Mouse (Mus musculus) fat pad, adult 2 months (tissue): ENCODE measurements at regions not wholly inside any gene's neighbourhood (a gene's known extent, or its start where the extent isn't known, plus 50 kb on each side); places are given as distances from the start of the nearest gene placed in this dataset.
A peak's percentile ranks its signal among the peaks of the same experiment; 100 is the strongest.

Experiments used
- DNase-seq: peaks from one replicate; pipeline ENCODE4 v3.0.0-alpha.2; 2011; ENCODE audit warnings: low read depth, low spot score; ENCODE audit errors: extremely low read depth

DNA sequence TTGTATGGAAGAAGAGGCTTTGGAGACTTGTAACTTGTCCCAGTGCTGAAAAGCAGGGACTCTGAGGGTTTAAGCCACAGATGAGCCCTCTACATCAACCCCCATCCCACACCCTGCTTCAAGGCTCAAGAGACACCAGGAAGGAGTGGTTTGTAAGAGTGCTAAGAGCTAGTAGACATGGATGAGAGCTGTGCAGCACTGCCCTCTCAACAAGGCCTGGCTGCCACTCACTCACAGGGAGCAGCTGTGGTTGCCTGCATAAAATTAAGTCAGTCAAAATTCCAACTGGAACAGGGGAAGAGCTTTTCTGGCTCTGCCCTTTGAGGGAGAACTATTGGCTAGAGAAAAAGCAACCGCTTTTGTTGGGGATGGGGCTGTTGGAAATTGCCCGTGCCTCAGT is 225.5 kb upstream of the Tbl1xr1 start:
- DNase-seq = no peak

DNA sequence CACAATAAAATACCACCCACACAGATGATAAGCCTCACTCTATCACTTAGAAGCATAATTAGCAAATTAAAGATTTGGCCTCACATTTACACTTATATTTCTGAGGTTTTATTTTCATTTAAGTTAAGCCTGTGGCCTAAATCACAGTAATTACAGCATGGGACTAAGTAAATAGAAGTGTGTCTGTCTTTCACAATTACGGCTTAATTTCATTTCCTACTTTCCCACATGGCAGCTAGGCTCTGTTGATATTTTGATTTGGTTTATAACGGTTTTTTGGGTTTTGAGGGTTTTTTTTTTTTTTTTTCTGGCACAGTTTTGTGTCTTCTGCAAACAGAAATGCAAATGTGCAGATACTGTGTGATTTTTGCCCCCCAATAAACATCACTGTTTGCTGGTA is 222.1 kb upstream of the Tbl1xr1 start:
- no peak for DNase-seq

GRCm38 (mm10) chr3:21859436-21859835 is 217.0 kb upstream of the Tbl1xr1 start:
- DNase-seq = no peak

GRCm38 (mm10) chr3:21860915-21861635 is 215.4 kb upstream of the Tbl1xr1 start:
- DNase-seq = no peak

DNA sequence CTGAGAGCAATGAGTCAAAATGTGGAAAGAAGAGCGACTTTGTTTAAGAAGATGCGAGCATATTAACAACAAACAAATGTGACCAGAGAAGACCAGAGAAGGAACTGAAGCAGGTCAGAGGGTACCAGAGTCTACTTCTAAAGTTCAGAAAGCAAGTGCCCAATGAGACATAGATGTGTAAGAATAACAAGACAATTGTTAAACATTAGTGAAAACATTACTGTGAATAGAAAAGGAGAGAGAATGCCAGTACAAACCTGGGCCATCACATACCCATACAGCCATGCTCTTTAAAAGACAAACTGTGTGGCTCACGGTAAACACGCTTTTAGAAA is 214.8 kb upstream of the Tbl1xr1 start:
- no peak for DNase-seq

DNA sequence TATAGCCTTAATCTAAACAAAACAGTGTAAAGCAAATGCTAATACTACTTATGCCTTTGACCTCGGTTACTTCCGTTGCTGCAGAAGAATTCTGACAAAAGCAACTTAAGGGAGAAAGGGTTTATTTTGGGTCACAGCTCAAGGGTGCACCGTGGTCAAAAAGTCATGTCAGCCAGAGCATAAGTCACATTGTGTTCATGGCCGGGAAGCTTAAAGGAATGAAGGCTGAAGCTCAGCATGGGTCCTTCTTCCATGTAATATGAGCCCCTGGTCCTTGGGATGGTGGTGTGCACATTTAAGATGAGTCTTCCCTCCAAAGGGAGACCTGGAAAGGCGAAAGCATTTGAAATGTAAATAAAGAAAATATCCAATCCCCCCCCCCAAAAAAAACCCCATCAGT is 212.1 kb upstream of the Tbl1xr1 start:
- no peak for DNase-seq

DNA sequence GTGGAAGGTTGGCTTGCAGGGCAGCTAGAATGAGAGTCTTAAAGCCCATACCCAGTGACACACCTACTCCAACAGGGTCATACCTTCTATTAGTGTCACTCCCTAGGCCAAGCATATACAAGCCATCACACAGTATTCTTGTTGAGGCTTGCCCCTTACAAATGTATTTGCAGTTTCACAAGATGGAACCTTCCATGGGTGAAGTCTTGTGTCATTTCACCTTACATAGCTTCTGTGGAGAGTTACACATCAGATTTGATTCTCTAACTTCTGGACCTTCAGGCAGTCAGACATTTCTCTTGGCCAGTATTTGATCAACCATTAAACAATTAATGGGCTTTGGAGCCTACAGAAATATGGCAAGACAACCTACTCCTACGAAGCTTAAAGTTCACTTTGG is 210.6 kb upstream of the Tbl1xr1 start:
- DNase-seq = peak; percentile 80

DNA sequence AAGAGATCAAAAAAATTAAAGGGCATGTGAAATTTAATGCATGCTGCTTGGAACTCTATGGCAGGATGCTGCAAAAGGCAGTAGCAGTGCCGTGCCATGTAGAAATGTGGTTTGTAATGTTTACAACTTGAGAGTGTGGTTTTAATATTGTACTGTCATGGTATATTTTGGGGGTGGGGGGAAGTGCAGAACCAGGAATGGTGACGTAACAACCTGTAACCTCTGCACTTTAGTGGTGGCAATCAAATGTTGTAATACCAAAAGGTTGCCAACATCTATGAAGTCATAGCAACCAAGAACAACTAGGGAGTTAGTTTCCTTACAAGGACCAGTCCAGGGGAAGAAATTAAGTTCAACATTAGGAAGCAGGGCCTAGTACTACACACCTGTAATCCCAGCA is 198.1 kb upstream of the Tbl1xr1 start:
- no peak for DNase-seq

DNA sequence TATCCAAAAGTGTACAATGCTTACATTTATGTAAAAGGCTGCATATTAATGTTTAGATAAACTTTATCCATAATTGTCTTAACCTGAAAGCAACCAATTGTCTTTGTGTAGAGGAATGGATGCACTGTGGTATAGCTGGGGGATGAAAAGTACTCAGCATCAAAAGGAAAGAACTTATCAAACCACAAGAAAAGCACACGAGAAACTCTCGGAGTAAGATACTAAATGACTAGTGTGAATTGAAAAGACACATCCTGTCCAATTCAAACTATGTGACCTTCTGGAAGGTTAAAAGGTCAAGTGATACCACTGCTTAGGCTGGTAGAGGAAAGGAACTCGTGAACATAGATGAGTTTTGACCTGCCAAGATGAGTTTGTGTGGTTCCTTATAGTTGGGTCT is 192.2 kb upstream of the Tbl1xr1 start:
- no peak for DNase-seq

- no peak for DNase-seq
These were observed 187.7 kb upstream of the Tbl1xr1 start for GRCm38 (mm10) chr3:21888710-21889109.

GRCm38 (mm10) chr3:21891819-21892480 is 184.5 kb upstream of the Tbl1xr1 start:
- DNase-seq = no peak

- DNase-seq = no peak
These were observed 183.5 kb upstream of the Tbl1xr1 start for GRCm38 (mm10) chr3:21892864-21893404.

GRCm38 (mm10) chr3:21895551-21895950 is 180.9 kb upstream of the Tbl1xr1 start:
- no peak for DNase-seq

- no peak for DNase-seq
These were observed 178.2 kb upstream of the Tbl1xr1 start for GRCm38 (mm10) chr3:21898241-21898640.

GRCm38 (mm10) chr3:21905384-21906073 is 170.9 kb upstream of the Tbl1xr1 start:
- no peak for DNase-seq

- DNase-seq = no peak
These were observed 167.6 kb upstream of the Tbl1xr1 start for GRCm38 (mm10) chr3:21908828-21909227.

DNA sequence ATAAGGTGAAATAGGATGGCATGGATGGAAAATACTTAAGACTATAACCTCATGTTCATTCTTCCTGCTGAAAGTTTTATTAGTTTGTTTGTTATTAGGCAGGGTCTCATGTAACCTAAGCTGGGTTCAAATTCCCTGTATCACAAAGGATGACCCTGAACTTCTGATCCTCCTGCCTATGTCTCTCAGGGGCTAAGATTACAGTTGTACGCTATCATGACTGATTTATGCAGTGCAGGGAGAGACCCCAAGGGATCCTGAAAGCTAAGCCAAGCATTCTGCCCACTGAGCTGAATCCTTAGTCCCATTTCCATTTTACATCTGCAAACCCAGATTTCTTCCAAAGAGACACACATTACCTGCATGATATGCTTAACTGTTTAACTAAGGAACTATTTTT is 166.4 kb upstream of the Tbl1xr1 start:
- DNase-seq = no peak

- no peak for DNase-seq
These were observed 165.4 kb upstream of the Tbl1xr1 start for GRCm38 (mm10) chr3:21911071-21911470.

DNA sequence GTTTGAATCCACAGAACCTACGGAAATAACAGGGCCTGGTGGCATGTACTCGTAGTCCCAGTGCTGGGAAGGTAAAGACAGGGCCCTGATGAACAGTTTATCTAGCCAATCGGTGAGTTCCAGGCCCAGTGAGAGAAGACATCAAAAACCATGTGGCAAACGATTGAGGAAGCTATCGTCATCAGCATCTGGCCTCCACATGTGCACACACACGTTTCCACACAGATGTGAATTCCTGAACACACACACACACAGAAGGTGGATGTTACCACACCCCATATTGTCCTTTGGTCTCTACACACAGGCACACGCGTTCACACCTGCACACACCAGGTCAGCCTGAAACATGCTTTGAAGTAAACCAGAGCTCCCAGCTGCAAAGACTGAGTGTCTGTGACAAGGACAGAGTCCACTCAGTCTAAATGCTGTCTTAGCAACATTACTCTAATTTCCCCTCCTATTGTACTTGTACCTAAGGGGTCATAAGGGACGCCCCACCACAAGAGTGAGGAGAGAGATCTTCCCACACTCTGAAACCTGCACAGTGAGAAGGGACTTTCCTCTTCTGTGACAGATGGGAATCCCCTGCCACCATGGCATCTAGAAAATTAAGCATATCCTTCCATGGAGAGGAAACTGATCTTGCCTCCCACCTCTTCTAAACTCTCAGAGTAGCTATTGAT is 159.1 kb upstream of the Tbl1xr1 start:
- DNase-seq = no peak

DNA sequence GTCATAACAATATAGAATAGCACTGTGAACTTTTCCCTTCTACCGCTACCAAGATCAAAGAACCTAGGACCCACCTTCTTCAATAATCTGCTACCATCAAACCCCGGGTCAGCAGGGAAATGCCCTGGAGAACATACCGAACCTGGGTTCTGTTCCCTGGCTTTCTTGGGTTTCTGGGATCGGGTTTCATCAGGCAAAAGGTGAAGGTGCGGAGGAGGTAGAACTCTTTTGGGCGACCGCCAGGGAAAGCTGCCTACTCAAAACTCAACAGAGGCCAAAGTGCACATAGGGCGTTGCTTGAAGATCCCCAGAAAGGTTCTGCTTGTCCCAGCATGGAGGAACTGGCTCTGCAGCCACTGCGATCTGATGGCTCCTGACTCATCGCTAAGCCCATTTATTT is 158.0 kb upstream of the Tbl1xr1 start:
- DNase-seq = peak; percentile 78

GRCm38 (mm10) chr3:21919931-21920330 is 156.5 kb upstream of the Tbl1xr1 start:
- no peak for DNase-seq
